Mouse (Mus musculus) MEL (cell line): ENCODE results near the gene Tenm3. TPM values are rescaled to one million over a fixed set of nuclear protein-coding genes. Genes with fewer than 3 reads are reported as not detected.

Experiments used
- DNase-seq: peaks from one replicate; pipeline ENCODE4 v3.0.0; 2011; ENCODE audit warnings: low read depth, low spot score
- H3K27ac ChIP-seq: 2 replicates; pipeline ENCODE4 v1.5.1; 2012; ENCODE audit warnings: low read depth, mild to moderate bottlenecking, control low read depth, low read length, moderate library complexity; ENCODE audit not compliant: control insufficient read depth
- H3K27me3 ChIP-seq, 2 experiments: fragments of 150-350 bp in 1 of 2; sonication (generic) in 1 of 2; 2 replicates each; pipeline ENCODE4 v1.6.1; 2012; ENCODE audit warnings: low read length in 2 of 2, mild to moderate bottlenecking in 2 of 2, improper control_type of control experiment in 1 of 2, moderate library complexity in 1 of 2; ENCODE audit not compliant: insufficient read depth in 2 of 2, control insufficient read depth in 1 of 2
- H3K36me3 ChIP-seq, 2 experiments: 2 replicates each; pipeline ENCODE4 v1.6.1; 2012 to 2014; ENCODE audit warnings: low read length in 2 of 2, improper control_type of control experiment in 1 of 2, inconsistent platforms in 1 of 2, mild to moderate bottlenecking in 1 of 2; ENCODE audit not compliant: insufficient read depth in 2 of 2, control insufficient read depth in 1 of 2
- H3K4me1 ChIP-seq, 2 experiments: fragments of 150-350 bp in 1 of 2; sonication (generic) in 1 of 2; 2 replicates each; pipeline ENCODE4 v1.6.1; 2012; ENCODE audit warnings: low read length in 2 of 2, improper control_type of control experiment in 1 of 2, mild to moderate bottlenecking in 1 of 2; ENCODE audit not compliant: insufficient read depth in 2 of 2, control insufficient read depth in 1 of 2
- H3K4me3 ChIP-seq, 2 experiments: fragments of 150-350 bp in 1 of 2; sonication (generic) in 1 of 2; 2 replicates each; pipeline ENCODE4 v1.5.1; 2012; ENCODE audit warnings: low read depth in 2 of 2, low read length in 2 of 2, mild to moderate bottlenecking in 2 of 2, moderate library complexity in 2 of 2, control low read depth in 1 of 2, improper control_type of control experiment in 1 of 2; ENCODE audit not compliant: control insufficient read depth in 1 of 2, insufficient read depth in 1 of 2
- H3K79me2 ChIP-seq: 2 replicates; pipeline ENCODE4 v1.6.1; 2012; ENCODE audit warnings: mild to moderate bottlenecking, low read length, moderate library complexity; ENCODE audit not compliant: control insufficient read depth, poor library complexity, insufficient read depth
- H3K9ac ChIP-seq: 2 replicates; pipeline ENCODE4 v1.6.1; 2012; ENCODE audit warnings: low read depth, mild to moderate bottlenecking, control low read depth, low read length, moderate library complexity; ENCODE audit not compliant: control insufficient read depth, poor library complexity, severe bottlenecking
- H3K9me3 ChIP-seq: fragments of 150-350 bp; sonication (generic); replicated peaks from 2 replicates; pipeline ENCODE4 v1.6.1; 2012; ENCODE audit warnings: mild to moderate bottlenecking, low read length, improper control_type of control experiment, moderate library complexity; ENCODE audit not compliant: insufficient read depth
- CHD1 ChIP-seq: IDR thresholded peaks from 2 replicates; pipeline ENCODE4 v1.6.1; 2012; ENCODE audit warnings: low read depth, mild to moderate bottlenecking, inconsistent platforms, low read length, improper control_type of control experiment
- CHD2 ChIP-seq: IDR thresholded peaks from 2 replicates; pipeline ENCODE4 v1.6.1; 2011; ENCODE audit warnings: low read length, improper control_type of control experiment
- E2F4 ChIP-seq: IDR thresholded peaks from 2 replicates; pipeline ENCODE4 v1.6.1; 2011; ENCODE audit warnings: low read depth, low read length, improper control_type of control experiment, borderline replicate concordance
- ELF1 ChIP-seq: IDR thresholded peaks from 2 replicates; pipeline ENCODE4 v1.6.1; 2014; ENCODE audit warnings: low read depth, mild to moderate bottlenecking, inconsistent platforms, low read length, improper control_type of control experiment, moderate library complexity
- ETS1 ChIP-seq: IDR thresholded peaks from 2 replicates; pipeline ENCODE4 v1.6.1; 2012; ENCODE audit warnings: low read depth, mild to moderate bottlenecking, inconsistent platforms, low read length, improper control_type of control experiment, moderate library complexity
- GABPA ChIP-seq: IDR thresholded peaks from 2 replicates; pipeline ENCODE4 v1.6.1; 2012; ENCODE audit warnings: low read depth, mild to moderate bottlenecking, inconsistent platforms, low read length, improper control_type of control experiment, moderate library complexity
- GATA1 ChIP-seq: IDR thresholded peaks from 2 replicates; pipeline ENCODE4 v1.6.1; 2011; ENCODE audit warnings: low read depth, low read length, improper control_type of control experiment
- HCFC1 ChIP-seq: IDR thresholded peaks from 2 replicates; pipeline ENCODE4 v1.6.1; 2012; ENCODE audit warnings: low read depth, mild to moderate bottlenecking, inconsistent platforms, low read length, improper control_type of control experiment, moderate library complexity
- MAFK ChIP-seq: IDR thresholded peaks from 2 replicates; pipeline ENCODE4 v1.6.1; 2011; ENCODE audit warnings: low read depth, mild to moderate bottlenecking, low read length, improper control_type of control experiment, borderline replicate concordance
- MAX ChIP-seq: IDR thresholded peaks from 2 replicates; pipeline ENCODE4 v1.6.1; 2011; ENCODE audit warnings: low read length, improper control_type of control experiment
- MAZ ChIP-seq: IDR thresholded peaks from 2 replicates; pipeline ENCODE4 v1.6.1; 2012; ENCODE audit warnings: low read depth, mild to moderate bottlenecking, inconsistent platforms, low read length, improper control_type of control experiment
- MYC ChIP-seq: IDR thresholded peaks from 2 replicates; pipeline ENCODE4 v1.6.1; 2011; ENCODE audit warnings: low read depth, mild to moderate bottlenecking, low read length, improper control_type of control experiment, moderate library complexity
- NELFE ChIP-seq: IDR thresholded peaks from 2 replicates; pipeline ENCODE4 v1.6.1; 2011; ENCODE audit warnings: low read depth, low read length, improper control_type of control experiment
- RAD21 ChIP-seq: IDR thresholded peaks from 2 replicates; pipeline ENCODE4 v1.6.1; 2011; ENCODE audit warnings: mild to moderate bottlenecking, low read depth, low read length, improper control_type of control experiment
- RCOR1 ChIP-seq: IDR thresholded peaks from 2 replicates; pipeline ENCODE4 v1.6.1; 2012; ENCODE audit warnings: low read depth, mild to moderate bottlenecking, inconsistent platforms, low read length, improper control_type of control experiment
- SIN3A ChIP-seq: IDR thresholded peaks from 2 replicates; pipeline ENCODE4 v1.6.1; 2012; ENCODE audit warnings: low read length, improper control_type of control experiment, inconsistent platforms
- USF1 ChIP-seq: IDR thresholded peaks from 2 replicates; pipeline ENCODE4 v1.6.1; 2014; ENCODE audit warnings: low read depth, mild to moderate bottlenecking, inconsistent platforms, low read length, improper control_type of control experiment, moderate library complexity
- ZC3H11A ChIP-seq: IDR thresholded peaks from 2 replicates; pipeline ENCODE4 v1.6.1; 2012; ENCODE audit warnings: low read depth, mild to moderate bottlenecking, inconsistent platforms, low read length, improper control_type of control experiment
- ZMIZ1 ChIP-seq: IDR thresholded peaks from 2 replicates; pipeline ENCODE4 v1.6.1; 2012; ENCODE audit warnings: low read depth, mild to moderate bottlenecking, inconsistent platforms, low read length, improper control_type of control experiment, moderate library complexity
- ZNF384 ChIP-seq: IDR thresholded peaks from 2 replicates; pipeline ENCODE4 v1.6.1; 2012; ENCODE audit warnings: low read depth, mild to moderate bottlenecking, inconsistent platforms, low read length, improper control_type of control experiment
- polyA plus RNA-seq, 2 experiments: library from polyadenylated mRNA; stranded (reverse) in 1 of 2; unstranded in 1 of 2; fragments of >175 nt in 1 of 2; fragments of >200 nt in 1 of 2; gene quantifications; 2 replicates each; pipeline versions ENCODE4 v1.2.1 to v1.2.4; 2012; ENCODE audit warnings: low replicate concordance in 2 of 2, low read depth in 1 of 2; ENCODE audit not compliant: insufficient read length in 2 of 2, insufficient read depth in 1 of 2, missing spikeins in 1 of 2
- total RNA-seq: library from RNA; depleted of rRNA; stranded (reverse); fragments of 300-350 nt; gene quantifications from 2 replicates; pipeline ENCODE4 v1.2.3, GENCODE M21; 2012

Gene Tenm3
- total and polyA plus RNA-seq, 3 experiments = not detected

- TF ChIP-seq ETS1 (no peak), ELF1 (no peak), RCOR1 (no peak)
- Histone ChIP-seq H3K4me3 (no peak overlapping the region), H3K36me3 (no peaks in the 10 kb centered on the region), H3K79me2 (no peaks in the 10 kb centered on the region), H3K9ac (no peak overlapping the region), H3K4me1 (no peaks in the 10 kb centered on the region), H3K27me3 (no peaks in the 10 kb centered on the region), H3K27ac (no peak overlapping the region), H3K9me3 (no peaks in the 10 kb centered on the region)
- no peak for DNase-seq
These were observed 67.7 kb downstream of the Tenm3 start for GRCm38 (mm10) chr8:48776081-48776480.

- Histone ChIP-seq H3K4me3 (no peak overlapping the region), H3K4me1 (no peaks in the 10 kb centered on the region), H3K36me3 (no peaks in the 10 kb centered on the region), H3K79me2 (no peaks in the 10 kb centered on the region), H3K9me3 (no peaks in the 10 kb centered on the region), H3K27me3 (no peaks in the 10 kb centered on the region), H3K27ac (no peak overlapping the region), H3K9ac (no peak overlapping the region)
- TF ChIP-seq NELFE (no peak), GABPA (no peak), USF1 (no peak), SIN3A (no peak), MAFK (no peak), RAD21 (no peak), MYC (no peak), ETS1 (no peak), MAX (no peak), HCFC1 (no peak), ZNF384 (no peak), ELF1 (no peak), MAZ (no peak), CHD2 (no peak), E2F4 (no peak), ZMIZ1 (no peak), RCOR1 (no peak), GATA1 (no peak), ZC3H11A (no peak), CHD1 (no peak)
- DNase-seq = no peak
These were observed 68.2 kb downstream of the Tenm3 start for GRCm38 (mm10) chr8:48775531-48776037.
